ENCODE assay signal across 8 mouse cellular contexts in the genomic region with DNA sequence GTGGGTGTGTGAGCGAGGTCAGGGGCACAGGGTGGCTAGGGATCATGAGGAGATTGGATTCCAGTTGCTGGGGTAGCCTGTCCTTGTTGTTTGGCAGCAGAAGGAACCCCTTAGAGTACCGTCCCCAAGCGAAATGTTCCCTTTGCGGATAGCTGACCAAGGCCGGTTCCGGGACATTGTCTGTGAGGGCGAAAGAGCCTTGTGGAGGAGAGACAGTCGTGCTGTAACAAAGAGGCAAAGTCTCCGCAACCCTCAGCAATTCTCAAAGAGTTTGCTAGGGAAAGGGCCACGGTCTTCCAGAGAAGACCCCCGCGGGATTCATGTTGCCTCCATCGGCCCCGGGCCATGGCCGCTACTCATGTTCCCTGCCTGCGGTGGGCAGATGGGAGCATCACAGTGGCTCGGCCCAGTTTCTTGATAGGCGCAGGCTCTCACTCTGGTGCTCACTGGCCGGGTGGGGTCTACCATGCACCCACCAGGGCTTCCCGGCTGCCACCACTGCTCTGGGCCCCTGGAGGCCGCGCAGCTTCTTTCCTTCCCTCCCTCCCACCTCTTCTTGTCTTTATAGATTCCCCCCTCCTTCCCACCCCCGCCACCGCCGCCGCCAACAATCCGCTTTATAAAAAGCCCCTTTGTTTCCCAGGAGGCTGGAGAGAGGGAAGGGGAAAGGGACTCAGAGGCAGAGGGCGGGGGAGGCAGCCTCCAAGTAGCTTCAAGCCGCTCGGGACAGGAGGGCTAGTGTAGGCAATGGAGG. TPM values are rescaled to one million over a fixed set of nuclear protein-coding genes. Genes with fewer than 3 reads are reported as not detected.
DNase-seq lines count a peak whose midpoint lies in the region; ATAC-seq and TF ChIP-seq lines count a peak whose summit lies in the region.

No protein-coding gene starts in this region.

- DNase-seq in lung, adult 2 months: peak; percentile 28
- no peak for DNase-seq in lung, adult 18-20 months
- peak; percentile 49 to 54 for DNase-seq in cerebellum, postnatal 10 days
- DNase-seq in gastrocnemius, postnatal 25 days: peak; percentile 9
- no peak for DNase-seq in thymus, postnatal 10 days (ENCODE audit: low spot score in 2 of 2)

- no peak for TF ChIP-seq CTCF in lung, adult 2 months (IDR thresholded peaks at IDR 0.05; ENCODE audit: insufficient read depth, low read length)
- TF ChIP-seq CTCF in intestine, postnatal 0 days (IDR thresholded peaks at IDR 0.05; ENCODE audit: low read depth): no peak
- TF ChIP-seq CTCF in olfactory bulb, adult 2 months (IDR thresholded peaks at IDR 0.05; ENCODE audit: insufficient read depth, low read depth, low read length): no peak

- peak overlapping the region; percentile 17; the same call in 1 of the 2 replicates for H3K9ac ChIP-seq in intestine, postnatal 0 days (ENCODE audit: low read depth, low read length)
- H3K9ac ChIP-seq in liver, embryonic 12.5 days: no peak overlapping the region

- H3K36me3 ChIP-seq in intestine, postnatal 0 days (ENCODE audit: control insufficient read depth, insufficient read depth): no peaks in the 10 kb centered on the region
- H3K36me3 ChIP-seq in liver, embryonic 12.5 days: no peaks in the 10 kb centered on the region

- 34% methylated on average over 30 of the region's 30 CpGs for WGBS in lung, adult 2 months
- 33% methylated on average over 30 of the region's 30 CpGs for WGBS in intestine, postnatal 0 days
- WGBS in liver, embryonic 12.5 days (ENCODE audit: insufficient replicate concordance): 19% methylated on average over 25 of the region's 30 CpGs
- 22% methylated on average over 30 of the region's 30 CpGs for WGBS in olfactory bulb, adult 2 months

- ATAC-seq in intestine, postnatal 0 days: no peak
- no peak for ATAC-seq in liver, embryonic 12.5 days

- H3K4me2 ChIP-seq in intestine, postnatal 0 days (replicated peaks; ENCODE audit: low read depth): peak overlapping the region; percentile 75
- H3K4me2 ChIP-seq in liver, embryonic 12.5 days: peak overlapping the region; percentile 58

- peaks cover 4% of the 10 kb centered on the region for H3K4me1 ChIP-seq in lung, adult 2 months (ENCODE audit: control insufficient read depth, insufficient read depth, low read length)
- no peaks in the 10 kb centered on the region for H3K4me1 ChIP-seq in intestine, postnatal 0 days (replicated peaks; ENCODE audit: control insufficient read depth, insufficient read depth, low read length)
- H3K4me1 ChIP-seq in liver, embryonic 12.5 days: no peaks in the 10 kb centered on the region
- peaks cover 7% of the 10 kb centered on the region for H3K4me1 ChIP-seq in olfactory bulb, adult 2 months (ENCODE audit: control insufficient read depth, insufficient read depth, low read length)

- no peaks in the 10 kb centered on the region for H3K9me3 ChIP-seq in intestine, postnatal 0 days (ENCODE audit: control insufficient read depth)
- H3K9me3 ChIP-seq in liver, embryonic 12.5 days (replicated peaks): no peaks in the 10 kb centered on the region

- no peak for TF ChIP-seq POLR2A in lung, adult 2 months (IDR thresholded peaks at IDR 0.05; ENCODE audit: borderline replicate concordance, extremely low read depth, low read depth, low read length)
- TF ChIP-seq POLR2A in olfactory bulb, adult 2 months (IDR thresholded peaks at IDR 0.05; ENCODE audit: insufficient read depth, low read depth, low read length): no peak

- peak overlapping the region; percentile 50 for H3K4me3 ChIP-seq in lung, adult 2 months (replicated peaks; ENCODE audit: extremely low read depth, low read depth, low read length)
- peak overlapping the region; percentile 47 for H3K4me3 ChIP-seq in intestine, postnatal 0 days (ENCODE audit: low read depth, low read length)
- peak overlapping the region; percentile 35 for H3K4me3 ChIP-seq in liver, embryonic 12.5 days
- peak overlapping the region; percentile 64 for H3K4me3 ChIP-seq in olfactory bulb, adult 2 months (ENCODE audit: insufficient read depth, low read depth, low read length)

- H3K27me3 ChIP-seq in intestine, postnatal 0 days (replicated peaks; ENCODE audit: control insufficient read depth, insufficient read depth, low read length): no peaks in the 10 kb centered on the region
- H3K27me3 ChIP-seq in liver, embryonic 12.5 days (replicated peaks): peaks cover 70% of the 10 kb centered on the region

- no peak overlapping the region for H3K27ac ChIP-seq in intestine, postnatal 0 days (ENCODE audit: low read depth, low read length)
- no peak overlapping the region for H3K27ac ChIP-seq in liver, embryonic 12.5 days
- H3K27ac ChIP-seq in olfactory bulb, adult 2 months (ENCODE audit: insufficient read depth, low read depth, low read length): peak overlapping the region; percentile 91

RNA-seq across cellular contexts. Expression of a gene that starts 1.5 kb away (rescaled TPM):
- 3.9 and 5.1 TPM in 2 replicates for polyA plus RNA-seq in lung, adult 2 months (2012; rRNA removed)
- 1 to 10 TPM; 2.3 to 2.4 TPM for total RNA-seq in gastrocnemius, postnatal 25 days (2021)
- polyA plus RNA-seq in intestine, postnatal 0 days (2015; fragmentation: Nextera tagmentation; extraction: Ambion mirVana): 1.1 and 1.4 TPM in 2 replicates
- 0.12 and 0.28 TPM in 2 replicates for polyA plus RNA-seq in liver, embryonic 12.5 days (2016; fragmentation: Nextera tagmentation; extraction: Ambion mirVana)
- not detected in 2 replicates for polyA plus RNA-seq in olfactory bulb, adult 2 months (2012; ENCODE audit: insufficient read depth, insufficient read length, low replicate concordance, missing spikeins)

Comparison
In these comparisons a context has a peak if more than half of its experiments do, and no peak if none do; other contexts are left out.
1. DNase-seq: peak in lung, adult 2 months (single experiment), cerebellum, postnatal 10 days (2 of 2) and gastrocnemius, postnatal 25 days (single experiment); none in lung, adult 18-20 months (0 of 2) and thymus, postnatal 10 days (0 of 2).
2. Peak in every context shown above with its lines, with median percentiles within 50 percentile points of each other: H3K4me3 ChIP-seq.